Mouse (Mus musculus) CH12.LX (cell line): Measurements from ENCODE around the gene Dhx34. TPM values are rescaled to one million over a fixed set of nuclear protein-coding genes. Genes with fewer than 3 reads are reported as not detected.

Experiments used
- DNase-seq: peaks from one replicate; pipeline ENCODE4 v3.0.0-alpha.2; 2013; ENCODE audit errors: extremely low read depth
- H3K27ac ChIP-seq: 2 replicates; pipeline ENCODE4 v1.5.1; 2012; ENCODE audit warnings: low read depth, mild to moderate bottlenecking, control low read depth, moderate library complexity; ENCODE audit not compliant: insufficient read depth
- H3K27me3 ChIP-seq: replicated peaks from 2 replicates; pipeline ENCODE3; 2012; ENCODE audit warnings: inconsistent platforms
- H3K36me3 ChIP-seq, 2 experiments: replicated peaks in 1 of 2; 2 replicates each; pipeline versions ENCODE3 to v1.6.1; 2012; ENCODE audit warnings: inconsistent platforms in 1 of 2, low read length in 1 of 2, mild to moderate bottlenecking in 1 of 2, mixed read lengths in 1 of 2, moderate library complexity in 1 of 2; ENCODE audit not compliant: control insufficient read depth in 1 of 2, insufficient read depth in 1 of 2
- H3K4me1 ChIP-seq, 2 experiments: 2 replicates each; pipeline ENCODE4 v1.6.1; 2012; ENCODE audit warnings: inconsistent platforms in 1 of 2, moderate library complexity in 1 of 2; ENCODE audit not compliant: insufficient read depth in 2 of 2, control insufficient read depth in 1 of 2
- H3K4me2 ChIP-seq: 2 replicates; pipeline ENCODE4 v1.6.1; 2012; ENCODE audit warnings: low read depth, mild to moderate bottlenecking, control low read depth; ENCODE audit not compliant: poor library complexity, insufficient read depth, severe bottlenecking
- H3K4me3 ChIP-seq, 3 experiments: fragments of 150-350 bp in 1 of 3; sonication (generic) in 1 of 3; replicated peaks in 1 of 3; 2 replicates each; pipeline versions ENCODE3 to v1.5.1; 2011 to 2012; ENCODE audit warnings: low read depth in 2 of 3, low read length in 2 of 3, mild to moderate bottlenecking in 2 of 3, moderate library complexity in 2 of 3, control low read depth in 1 of 3, improper control_type of control experiment in 1 of 3, inconsistent platforms in 1 of 3, mixed read lengths in 1 of 3; ENCODE audit not compliant: poor library complexity in 1 of 3
- H3K79me2 ChIP-seq: replicated peaks from 2 replicates; pipeline ENCODE4 v1.6.1; 2012; ENCODE audit warnings: mild to moderate bottlenecking, moderate library complexity; ENCODE audit not compliant: control insufficient read depth, poor library complexity, insufficient read depth, severe bottlenecking; ENCODE audit errors: extremely low read depth
- H3K9ac ChIP-seq: 2 replicates; pipeline ENCODE4 v1.6.1; 2012; ENCODE audit warnings: low read depth, mild to moderate bottlenecking, control low read depth, moderate library complexity; ENCODE audit not compliant: insufficient read depth
- H3K9me3 ChIP-seq: replicated peaks from 2 replicates; pipeline ENCODE3; 2012; ENCODE audit warnings: low read length, inconsistent platforms, mixed read lengths
- CTCF ChIP-seq, 2 experiments: IDR thresholded peaks in 1 of 2; conservative IDR thresholded peaks in 1 of 2; 2 replicates each; pipeline ENCODE4 v1.5.1; 2011 to 2012; ENCODE audit warnings: low read depth in 2 of 2, low read length in 2 of 2, improper control_type of control experiment in 1 of 2, inconsistent platforms in 1 of 2, mild to moderate bottlenecking in 1 of 2, moderate library complexity in 1 of 2
- E2F4 ChIP-seq: IDR thresholded peaks from 2 replicates; pipeline ENCODE4 v1.6.1; 2011; ENCODE audit warnings: low read depth, low read length, improper control_type of control experiment; ENCODE audit not compliant: insufficient replicate concordance
- EP300 ChIP-seq: IDR thresholded peaks from 2 replicates; pipeline ENCODE4 v1.6.1; 2011; ENCODE audit warnings: low read length, improper control_type of control experiment
- ETS1 ChIP-seq: conservative IDR thresholded peaks from 2 replicates; pipeline ENCODE4 v1.6.1; 2012; ENCODE audit warnings: low read depth, mild to moderate bottlenecking, inconsistent platforms, low read length, improper control_type of control experiment, moderate library complexity
- HCFC1 ChIP-seq: IDR thresholded peaks from 2 replicates; pipeline ENCODE4 v1.6.1; 2012; ENCODE audit warnings: low read depth, mild to moderate bottlenecking, inconsistent platforms, low read length, improper control_type of control experiment
- IRF4 ChIP-seq: IDR thresholded peaks from 2 replicates; pipeline ENCODE4 v1.6.1; 2014; ENCODE audit warnings: low read depth, mild to moderate bottlenecking, inconsistent platforms, low read length, improper control_type of control experiment
- KAT2A ChIP-seq: IDR thresholded peaks from 2 replicates; pipeline ENCODE4 v1.6.1; 2012; ENCODE audit warnings: low read length, improper control_type of control experiment, inconsistent platforms; ENCODE audit not compliant: insufficient replicate concordance
- MAX ChIP-seq: IDR thresholded peaks from 2 replicates; pipeline ENCODE4 v1.6.1; 2011; ENCODE audit warnings: low read length, improper control_type of control experiment
- MXI1 ChIP-seq: IDR thresholded peaks from 2 replicates; pipeline ENCODE4 v1.6.1; 2011; ENCODE audit warnings: mild to moderate bottlenecking, low read depth, low read length, improper control_type of control experiment
- NRF1 ChIP-seq: IDR thresholded peaks from 2 replicates; pipeline ENCODE4 v1.6.1; 2014; ENCODE audit warnings: low read depth, mild to moderate bottlenecking, inconsistent platforms, low read length, improper control_type of control experiment, moderate library complexity
- PAX5 ChIP-seq: IDR thresholded peaks from 2 replicates; pipeline ENCODE4 v1.6.1; 2012; ENCODE audit warnings: low read length, inconsistent platforms, mixed read lengths
- SIN3A ChIP-seq: IDR thresholded peaks from 2 replicates; pipeline ENCODE4 v1.6.1; 2012; ENCODE audit warnings: low read length, improper control_type of control experiment, inconsistent platforms
- SMC3 ChIP-seq: IDR thresholded peaks from 2 replicates; pipeline ENCODE4 v1.6.1; 2011; ENCODE audit warnings: low read depth, low read length, improper control_type of control experiment
- TBP ChIP-seq: conservative IDR thresholded peaks from 2 replicates; pipeline ENCODE4 v1.6.1; 2011; ENCODE audit warnings: low read depth, low read length, improper control_type of control experiment
- TCF12 ChIP-seq: IDR thresholded peaks from 2 replicates; pipeline ENCODE4 v1.6.1; 2014; ENCODE audit warnings: low read depth, mild to moderate bottlenecking, inconsistent platforms, low read length, improper control_type of control experiment
- USF1 ChIP-seq: IDR thresholded peaks from 2 replicates; pipeline ENCODE4 v1.6.1; 2014; ENCODE audit warnings: low read depth, mild to moderate bottlenecking, inconsistent platforms, low read length, improper control_type of control experiment
- ZKSCAN1 ChIP-seq: IDR thresholded peaks from 2 replicates; pipeline ENCODE4 v1.6.1; 2012; ENCODE audit warnings: low read depth, inconsistent platforms, low read length, improper control_type of control experiment, borderline replicate concordance
- ZNF384 ChIP-seq: IDR thresholded peaks from 2 replicates; pipeline ENCODE4 v1.6.1; 2012; ENCODE audit warnings: low read depth, low read length, improper control_type of control experiment, inconsistent platforms
- dilution Hi-C: fragments of 300-500 bp; cut with MboI; formaldehyde crosslinking; loops from 2 replicates; pipeline ENCODE4 v1.14.3; 2020; ENCODE audit warnings: low sequenced_read_pairs; ENCODE audit not compliant: extremely low pct_unique_long_range_greater_than_20kb, extremely low pct_ligation_motif_present
- in situ Hi-C: fragments of 300-500 bp; cut with MboI; formaldehyde crosslinking; loops from 3 replicates; pipeline ENCODE4 v1.14.3; 2019; ENCODE audit warnings: low sequenced_read_pairs, low pct_ligation_motif_present, low pct_unique_long_range_greater_than_20kb, mixed read lengths
- polyA plus RNA-seq: library from polyadenylated mRNA; unstranded; fragments of >175 nt; gene quantifications from 2 replicates; pipeline ENCODE4 v1.2.1, GENCODE M21; 2012; ENCODE audit warnings: low read depth; ENCODE audit not compliant: insufficient read length
- total RNA-seq, 2 experiments: library from RNA; depleted of rRNA; stranded (reverse); fragments of 300-350 nt in 1 of 2; fragments of >200 nt in 1 of 2; gene quantifications; 2 replicates each; pipeline ENCODE4 v1.2.3; 2012 to 2014

Dhx34 gene
- total and polyA plus RNA-seq, 3 experiments = 8.8 to 18.0 (median 15.2) TPM

- dilution Hi-C loops = no loop called here
- H3K79me2 ChIP-seq = no peaks in the 10 kb centered on the region
- no peak overlapping the region for H3K9ac ChIP-seq
- TF ChIP-seq KAT2A (no peak), PAX5 (no peak)
- H3K27ac ChIP-seq = no peak overlapping the region
- peaks cover 79 to 98% of the 10 kb centered on the region in 2 experiments for H3K36me3 ChIP-seq
- no peak overlapping the region for H3K4me2 ChIP-seq
- no peak overlapping the region for H3K4me3 ChIP-seq
- no peaks in the 10 kb centered on the region for H3K9me3 ChIP-seq
- peaks cover 17 to 86% of the 10 kb centered on the region in 2 experiments for H3K4me1 ChIP-seq
- in situ Hi-C loops = no loop called here
- no peak for DNase-seq
- no peaks in the 10 kb centered on the region for H3K27me3 ChIP-seq
These were observed 20.7 kb downstream of the Dhx34 start for GRCm38 (mm10) chr7:16201136-16201535.

- dilution Hi-C loops = no loop called here
- H3K79me2 ChIP-seq = no peaks in the 10 kb centered on the region
- no peaks in the 10 kb centered on the region for H3K9me3 ChIP-seq
- TF ChIP-seq USF1 = no peak
- no peak for TF ChIP-seq TCF12
- TF ChIP-seq CTCF (conservative IDR thresholded peaks at IDR 0.05 in 1 of 2, IDR thresholded peaks at IDR 0.05 in 1 of 2; ENCODE audit: low read depth in 2 of 2, low read length in 2 of 2) = no peak
- TF ChIP-seq MAX = no peak
- TF ChIP-seq ZKSCAN1 = no peak
- TF ChIP-seq IRF4 = no peak
- no peak for TF ChIP-seq E2F4
- no peak for TF ChIP-seq ZNF384
- TF ChIP-seq MXI1 = no peak
- TF ChIP-seq SMC3 = no peak
- TF ChIP-seq TBP = no peak
- TF ChIP-seq KAT2A = no peak
- no peak for TF ChIP-seq ETS1
- TF ChIP-seq NRF1 = no peak
- no peak for TF ChIP-seq SIN3A
- no peak for TF ChIP-seq EP300
- TF ChIP-seq HCFC1 = no peak
- H3K9ac ChIP-seq = no peak overlapping the region
- no peak for DNase-seq
- in situ Hi-C loops = loop anchor here (10.0 kb wide), 1 partner anchor 56 kb away; the partner anchor contains the start of gene C5ar1
- no peak overlapping the region for H3K4me2 ChIP-seq
- H3K4me1 ChIP-seq = peaks cover 13 to 68% of the 10 kb centered on the region in 2 experiments
- H3K36me3 ChIP-seq = peaks cover 68 to 88% of the 10 kb centered on the region in 2 experiments
- H3K27me3 ChIP-seq = no peaks in the 10 kb centered on the region
- H3K4me3 ChIP-seq = no peak overlapping the region
- no peak overlapping the region for H3K27ac ChIP-seq
These were observed 23.3 kb downstream of the Dhx34 start for GRCm38 (mm10) chr7:16198540-16198939.
